Mouse (Mus musculus) small intestine, adult 2 months (tissue): ENCODE results near the gene Kdf1.

Experiments used
- CTCF ChIP-seq: fragments of 200-500 bp; IDR thresholded peaks from 2 replicates; pipeline ENCODE4 v1.5.1; 2012; ENCODE audit warnings: low read depth, mild to moderate bottlenecking, control low read depth, inconsistent platforms, low read length, moderate library complexity, mixed read lengths; ENCODE audit not compliant: insufficient replicate concordance, insufficient read length; ENCODE audit errors: extremely low read depth
- POLR2A ChIP-seq: fragments of 200-500 bp; IDR thresholded peaks from 2 replicates; pipeline ENCODE4 v1.6.1; 2012; ENCODE audit warnings: low read depth, mild to moderate bottlenecking, control low read depth, inconsistent platforms, low read length, moderate library complexity

DNA sequence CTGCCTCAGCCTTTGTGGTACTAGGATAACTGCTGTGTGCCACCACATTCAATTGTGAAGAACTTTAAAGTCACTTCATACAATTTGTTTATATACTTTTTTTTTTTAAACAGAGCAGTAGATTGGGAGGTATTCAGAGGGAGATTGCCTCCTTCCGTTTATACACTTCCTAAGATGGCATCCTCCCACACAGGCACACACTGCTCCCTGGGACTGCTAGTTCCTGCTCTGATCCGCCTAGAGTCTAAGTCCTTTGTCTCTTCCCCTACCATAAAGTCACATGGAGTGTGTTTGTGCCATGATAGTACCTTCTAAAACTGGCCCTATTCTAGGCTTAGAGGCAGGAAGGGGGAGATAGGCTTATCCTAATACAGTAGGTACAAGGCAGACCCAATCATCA lies 2.7 kb downstream of the Kdf1 start:
- no peak for TF ChIP-seq CTCF
- no peak for TF ChIP-seq POLR2A
